Mouse (Mus musculus) inflammation-experienced regulatory T-cells, adult 16 weeks (primary cell): ENCODE measurements around the gene Tmem74b. TPM values are rescaled to one million over a fixed set of nuclear protein-coding genes. Genes with fewer than 3 reads are reported as not detected.

Source experiments
- polyA plus RNA-seq: library from polyadenylated mRNA; unstranded; fragments of 100-300 nt; shearing (Covaris generic); gene quantifications from one replicate; pipeline ENCODE4 v1.2.1, GENCODE M21; 2017

The Tmem74b gene
- polyA plus RNA-seq: 0.77 TPM

DNA sequence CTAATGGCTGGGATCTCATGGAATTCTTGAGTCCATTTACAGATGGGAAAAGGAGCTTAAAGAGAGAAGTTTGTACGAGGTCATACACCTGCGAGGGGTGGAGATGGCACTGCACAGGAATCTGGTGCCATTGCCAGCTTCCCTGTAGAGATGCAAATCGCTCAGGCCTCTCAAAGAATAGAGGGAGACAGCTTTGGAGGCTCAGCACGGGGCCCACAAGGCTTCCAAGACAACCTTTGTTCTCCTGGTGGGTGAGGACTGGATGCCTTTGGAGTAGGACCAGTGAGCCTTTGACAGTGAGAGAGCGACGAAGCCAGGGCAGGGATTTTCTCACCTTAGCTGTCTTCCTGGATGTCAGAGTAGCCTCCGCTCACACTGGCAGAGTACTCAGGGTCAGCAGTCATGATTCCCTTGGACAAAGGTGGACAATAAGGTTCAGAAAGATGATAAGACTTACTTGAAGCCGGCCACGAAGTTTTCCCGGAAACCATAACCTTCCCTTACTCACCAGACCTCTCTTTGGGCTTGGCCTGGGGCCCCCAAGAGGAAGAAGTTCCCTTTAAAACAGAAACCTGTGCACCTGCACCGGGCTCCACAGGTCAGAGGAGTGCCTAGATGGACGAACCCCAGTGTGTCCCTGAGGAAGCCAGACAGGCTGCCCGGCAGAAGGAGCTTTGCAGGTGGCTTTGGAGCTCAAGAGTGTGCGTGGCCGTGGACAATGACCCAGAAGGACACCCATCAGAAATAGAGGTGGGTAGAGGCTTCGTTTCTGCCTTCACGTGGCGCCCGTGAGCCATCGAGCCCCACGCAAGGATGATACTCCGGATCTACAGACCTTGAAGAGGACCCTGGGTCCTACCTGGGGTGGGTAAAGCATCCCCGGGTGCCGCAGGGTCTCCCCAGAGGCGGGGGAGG lies at the start of gene Tmem74b:
Gene Tmem74b (plus strand): TSS at position 778 of the 915 bp plus-strand sequence.

DNA sequence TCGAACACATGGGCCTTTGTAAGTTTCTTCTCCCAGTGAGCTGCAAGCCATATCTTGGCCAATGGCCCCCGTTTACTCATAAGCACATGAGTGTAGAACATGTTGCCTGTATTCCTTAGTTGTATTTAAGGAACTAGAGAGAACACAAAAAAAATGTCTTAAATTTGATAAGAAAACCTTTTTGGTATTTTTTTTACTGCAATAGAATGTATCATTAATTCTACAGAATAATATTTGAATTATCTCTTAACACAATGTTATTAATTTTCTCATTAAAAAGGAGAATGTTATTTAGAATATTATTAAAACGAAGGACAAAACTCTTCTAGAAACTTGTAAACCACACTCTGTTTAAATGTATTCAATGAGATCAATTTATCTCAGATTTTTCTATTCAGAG lies 33.4 kb upstream of the Tmem74b start, which contains the start of gene Rad21l:
Gene Rad21l (minus strand): TSS at position 101 of the 400 bp plus-strand sequence.

DNA sequence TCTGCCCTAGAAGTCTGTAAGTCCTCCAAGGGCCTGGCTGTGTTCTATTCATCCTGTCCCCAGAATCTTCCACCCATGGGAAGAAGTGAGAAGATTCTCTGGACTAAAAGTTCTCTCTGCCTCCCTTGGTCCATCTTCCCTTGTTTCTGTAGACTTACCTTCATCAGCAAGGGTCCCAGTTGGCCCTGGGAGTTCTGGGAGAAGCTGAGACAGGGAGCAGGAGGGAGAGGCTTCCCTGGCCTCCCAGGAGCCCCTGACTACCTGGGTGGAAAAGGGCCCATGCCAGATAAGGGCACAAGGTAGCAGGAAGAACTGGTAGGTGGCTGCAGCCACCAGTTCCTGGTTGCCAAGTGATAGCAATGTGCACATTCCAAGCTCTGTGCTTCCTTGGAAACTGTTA lies 42.0 kb downstream of the Tmem74b start, which contains the start of gene Psmf1:
Gene Psmf1 (minus strand): TSS at position 342 of the 400 bp plus-strand sequence.

Other genes starting within 250 kb of the Tmem74b start
- not detected for gene 4921509C19Rik, start 225.9 kb upstream of the Tmem74b start, polyA plus RNA-seq
- 188 TPM for gene Nsfl1c, start 207.8 kb upstream of the Tmem74b start, polyA plus RNA-seq
- gene Fkbp1a, start 159.5 kb upstream of the Tmem74b start, polyA plus RNA-seq: 257 TPM
- 101 TPM for gene Sdcbp2, start 129.4 kb upstream of the Tmem74b start, polyA plus RNA-seq
- gene Snph, start 69.4 kb upstream of the Tmem74b start, polyA plus RNA-seq: 0.37 TPM
- gene Rad21l, start 33.5 kb upstream of the Tmem74b start, polyA plus RNA-seq: not detected
- 81.5 TPM for gene Psmf1, start 42.2 kb downstream of the Tmem74b start, polyA plus RNA-seq
- not detected for gene Rspo4, start 140.9 kb downstream of the Tmem74b start, polyA plus RNA-seq
- not detected for gene Angpt4, start 209.2 kb downstream of the Tmem74b start, polyA plus RNA-seq